Mouse (Mus musculus) embryo, embryonic 11.5 days (tissue): Measurements from ENCODE around the gene Zbtb40.

Source experiments
- DNase-seq: peaks from one replicate; pipeline ENCODE4 v3.0.0-alpha.2; 2012; ENCODE audit warnings: low read depth, low spot score

Zbtb40 gene

DNA sequence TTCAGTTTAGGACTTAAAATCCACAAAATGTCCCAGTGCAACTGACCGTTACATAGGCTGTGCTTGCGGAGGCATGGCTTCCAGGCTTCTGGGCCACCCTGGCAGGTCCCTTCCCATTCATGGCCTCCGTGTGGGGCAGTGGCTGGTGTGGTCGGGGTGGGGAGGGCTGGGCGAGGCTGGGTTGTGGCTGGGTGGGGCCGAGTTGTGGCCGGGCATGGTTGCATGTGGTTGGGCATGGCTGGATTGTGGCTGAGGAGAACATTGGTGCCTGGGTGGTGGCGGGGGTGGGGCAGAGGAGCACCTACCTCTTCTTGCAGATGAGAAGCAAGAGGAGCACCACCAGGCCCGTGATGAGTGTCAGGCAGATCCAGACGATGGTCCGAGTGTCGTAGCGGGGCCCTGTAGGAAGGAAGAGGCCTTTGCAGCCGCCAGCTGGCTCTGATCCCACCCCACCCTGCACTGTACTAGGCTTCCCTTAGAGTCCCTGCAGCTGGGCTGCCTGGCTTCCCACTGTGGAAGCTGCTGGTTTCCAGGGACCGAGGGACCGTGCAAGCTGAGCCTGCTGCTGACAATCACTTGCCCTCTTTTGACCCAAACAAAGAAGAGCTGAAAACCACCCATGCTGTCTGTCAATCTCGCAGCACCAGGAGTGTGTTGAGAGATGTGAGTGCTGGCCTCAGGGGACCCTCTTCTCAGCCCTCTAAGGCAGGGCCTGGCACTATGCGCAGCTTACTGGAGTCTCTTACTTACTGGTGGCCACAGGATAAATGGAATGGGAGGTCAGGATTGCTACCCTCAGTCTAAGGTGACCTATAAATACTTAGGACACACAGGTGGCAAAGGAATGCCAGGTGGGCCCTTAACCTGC is 113.6 kb downstream of the Zbtb40 start:
- no peak for DNase-seq

DNA sequence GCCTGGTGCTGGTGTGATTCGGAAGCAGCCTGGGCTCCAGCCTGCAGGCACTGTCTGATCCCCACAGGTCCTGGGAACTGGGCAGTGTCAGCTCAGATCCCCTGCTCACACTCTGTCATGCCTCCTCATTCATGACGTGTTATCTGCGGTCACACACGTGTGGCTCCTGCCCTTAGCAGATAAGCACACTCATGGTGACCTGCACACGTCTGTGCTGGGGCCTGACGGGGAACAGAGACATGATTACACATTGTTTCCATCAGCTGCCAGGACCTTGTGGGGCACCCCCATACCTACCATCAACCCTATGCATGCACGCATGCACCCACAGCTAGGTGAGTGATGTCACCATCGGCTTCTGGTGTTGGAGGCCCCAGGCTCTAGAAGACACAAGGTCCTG is 118.1 kb downstream of the Zbtb40 start:
- DNase-seq: no peak
